Mouse (Mus musculus): ENCODE data around the gene 4921507P07Rik. TPM values are rescaled to one million over a fixed set of nuclear protein-coding genes. Genes with fewer than 3 reads are reported as not detected.
"Not testable (repeated sequence)": the region's sequence is repeated elsewhere in the genome, so short reads cannot be mapped to it uniquely, and the experiment has no call there.

Gene 4921507P07Rik
- total RNA-seq (2021) (under 1 TPM; 0.20 to 0.48 TPM), polyA plus RNA-seq (2012; rRNA removed) (not detected in 2 replicates)
- long read RNA-seq, partial matches to known transcripts = 0 of 2 reads
- long read RNA-seq, other reads (novel, unspliced or antisense) = 1 of 2 reads

- peak; percentile 97 for DNase-seq
Observed at GRCm38 (mm10) chr6:50596301-50597211, at the start of gene 4921507P07Rik. Gene 4921507P07Rik (minus strand): TSS chr6:50596632.

- DNase-seq = no peak
Observed at GRCm38 (mm10) chr6:50644701-50645100, 48.3 kb upstream of the 4921507P07Rik start.

GRCm38 (mm10) chr6:50641898-50642297, 45.5 kb upstream of the 4921507P07Rik start:
- DNase-seq = no peak

GRCm38 (mm10) chr6:50640377-50640776, 43.9 kb upstream of the 4921507P07Rik start:
- DNase-seq = no peak

GRCm38 (mm10) chr6:50639656-50640055, 43.2 kb upstream of the 4921507P07Rik start:
- peak; percentile 45 for DNase-seq

- not testable (repeated sequence) for DNase-seq
Observed at GRCm38 (mm10) chr6:50626170-50626569, 29.7 kb upstream of the 4921507P07Rik start.

- not testable (repeated sequence) for DNase-seq
Observed at GRCm38 (mm10) chr6:50618273-50618672, 21.8 kb upstream of the 4921507P07Rik start.

- DNase-seq = no peak
Observed at GRCm38 (mm10) chr6:50601620-50602019, 5.2 kb upstream of the 4921507P07Rik start.

- no peak for DNase-seq
Observed at GRCm38 (mm10) chr6:50598560-50598959, 2.1 kb upstream of the 4921507P07Rik start.

GRCm38 (mm10) chr6:50594372-50594771, 2.1 kb downstream of the 4921507P07Rik start:
- no peak for DNase-seq

- no peak for DNase-seq
Observed at GRCm38 (mm10) chr6:50593334-50593845, 3.0 kb downstream of the 4921507P07Rik start.

GRCm38 (mm10) chr6:50590234-50590633, 6.2 kb downstream of the 4921507P07Rik start:
- no peak for DNase-seq

GRCm38 (mm10) chr6:50588251-50588650, 8.2 kb downstream of the 4921507P07Rik start:
- peak; percentile 35 for DNase-seq

- no peak for DNase-seq
Observed at GRCm38 (mm10) chr6:50587412-50587811, 9.0 kb downstream of the 4921507P07Rik start.

- DNase-seq = no peak
Observed at GRCm38 (mm10) chr6:50586316-50586715, 10.1 kb downstream of the 4921507P07Rik start.

GRCm38 (mm10) chr6:50585733-50586132, 10.7 kb downstream of the 4921507P07Rik start:
- DNase-seq = no peak

- no peak for DNase-seq
Observed at GRCm38 (mm10) chr6:50571661-50572060, 24.8 kb downstream of the 4921507P07Rik start.

GRCm38 (mm10) chr6:50566997-50567255, 29.5 kb downstream of the 4921507P07Rik start:
- no peak for DNase-seq

- peak; percentile 100 for DNase-seq
Observed at GRCm38 (mm10) chr6:50566141-50566996, 30.1 kb downstream of the 4921507P07Rik start, which contains the start of gene Cycs. Gene Cycs (minus strand): TSS chr6:50566538.

GRCm38 (mm10) chr6:50563651-50564050, 32.8 kb downstream of the 4921507P07Rik start:
- no peak for DNase-seq

GRCm38 (mm10) chr6:50562421-50562820, 34.0 kb downstream of the 4921507P07Rik start:
- DNase-seq = no peak

GRCm38 (mm10) chr6:50560776-50561175, 35.7 kb downstream of the 4921507P07Rik start:
- DNase-seq = no peak

All from adrenal gland, adult 2 months (tissue).